Mouse (Mus musculus) layer of hippocampus, adult 9-11 months (tissue): ENCODE data around the gene Rps8.

Experiments used
- DNase-seq: peaks from one replicate; pipeline ENCODE4 v3.0.0; 2022

Gene Rps8

GRCm38 (mm10) chr4:117124518-117125347 lies 31.3 kb downstream of the Rps8 start:
- DNase-seq = peak; percentile 85

- no peak for DNase-seq
These were observed 31.9 kb downstream of the Rps8 start for GRCm38 (mm10) chr4:117124218-117124517.

- DNase-seq = no peak
These were observed 32.4 kb downstream of the Rps8 start for GRCm38 (mm10) chr4:117123546-117124217.

GRCm38 (mm10) chr4:117122209-117122608 lies 33.8 kb downstream of the Rps8 start:
- DNase-seq = no peak

- peak; percentile 98 for DNase-seq
These were observed 35.3 kb downstream of the Rps8 start for GRCm38 (mm10) chr4:117120445-117121414.

GRCm38 (mm10) chr4:117120052-117120444 lies 36.0 kb downstream of the Rps8 start:
- no peak for DNase-seq

GRCm38 (mm10) chr4:117119636-117120035 lies 36.4 kb downstream of the Rps8 start:
- no peak for DNase-seq

- no peak for DNase-seq
These were observed 38.1 kb downstream of the Rps8 start for GRCm38 (mm10) chr4:117117931-117118330.

GRCm38 (mm10) chr4:117115592-117115991 lies 40.5 kb downstream of the Rps8 start:
- no peak for DNase-seq

- no peak for DNase-seq
These were observed 42.8 kb downstream of the Rps8 start for GRCm38 (mm10) chr4:117113237-117113636.

GRCm38 (mm10) chr4:117110985-117111384 lies 45.1 kb downstream of the Rps8 start:
- no peak for DNase-seq

GRCm38 (mm10) chr4:117110249-117110648 lies 45.8 kb downstream of the Rps8 start:
- DNase-seq = no peak

- DNase-seq = no peak
These were observed 46.7 kb downstream of the Rps8 start for GRCm38 (mm10) chr4:117109330-117109729.

- DNase-seq = no peak
These were observed 47.6 kb downstream of the Rps8 start for GRCm38 (mm10) chr4:117108524-117108849.

GRCm38 (mm10) chr4:117107813-117108523 lies 48.1 kb downstream of the Rps8 start:
- DNase-seq = no peak

- DNase-seq = no peak
These were observed 50.9 kb downstream of the Rps8 start for GRCm38 (mm10) chr4:117105127-117105526.

GRCm38 (mm10) chr4:117104672-117105071 lies 51.4 kb downstream of the Rps8 start:
- DNase-seq = no peak
